Mouse (Mus musculus): ENCODE results near the gene Plac8.

Plac8 gene

DNA sequence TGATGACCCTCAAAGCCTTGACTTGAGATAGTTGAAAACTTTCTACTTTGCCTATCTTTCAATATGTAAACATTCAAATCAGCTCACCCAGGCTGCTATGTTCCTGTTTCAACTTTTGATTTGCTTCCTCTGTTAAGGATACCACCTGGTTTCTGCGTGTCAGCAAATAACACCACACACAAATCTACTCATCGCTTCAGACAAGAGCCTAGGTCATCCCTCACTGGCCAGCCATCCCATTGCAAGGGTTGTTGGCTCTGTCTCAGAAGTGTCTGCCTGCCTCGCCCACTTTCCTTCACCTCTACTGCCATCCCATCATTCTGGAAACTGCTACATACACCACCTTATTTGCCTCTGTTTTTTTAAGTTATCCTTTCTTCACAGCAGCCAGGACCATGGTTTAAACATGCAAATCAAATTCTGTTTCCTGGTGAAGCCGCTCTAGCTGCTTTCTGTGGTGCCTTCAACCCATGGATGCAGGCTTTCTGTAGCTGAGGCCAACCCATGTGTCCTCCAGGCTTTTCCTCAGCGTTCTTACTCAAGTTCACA lies 6.9 kb upstream of the Plac8 start:
- DNase-seq (ENCODE audit: low read depth) = no peak

- DNase-seq (ENCODE audit: low read depth) = no peak
Observed at GRCm38 (mm10) chr5:100574771-100575170, 2.7 kb upstream of the Plac8 start.

- DNase-seq (ENCODE audit: low read depth) = no peak
Observed at GRCm38 (mm10) chr5:100573256-100573655, 1.2 kb upstream of the Plac8 start.

DNA sequence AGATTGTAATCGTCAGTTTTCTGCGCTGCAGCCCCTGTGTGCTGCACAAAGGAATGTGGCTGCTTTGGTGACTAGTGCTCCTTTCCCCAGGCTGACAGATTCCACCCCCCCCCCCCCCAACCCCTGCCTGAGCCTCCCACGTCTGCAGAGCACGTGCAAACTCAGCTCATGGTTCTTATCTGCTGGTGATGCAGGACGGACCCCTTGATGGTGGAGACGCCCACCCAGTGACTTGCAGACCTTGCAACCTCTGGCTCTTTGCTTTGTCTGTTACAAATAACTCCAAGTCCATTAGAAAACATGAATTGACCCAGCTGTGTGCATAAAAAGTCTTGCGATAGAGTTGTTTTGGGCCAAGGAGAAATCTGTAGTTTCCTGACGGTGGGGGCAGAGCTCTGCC lies 1.3 kb downstream of the Plac8 start:
- no peak for DNase-seq (ENCODE audit: low read depth)

GRCm38 (mm10) chr5:100569997-100570595 lies 1.9 kb downstream of the Plac8 start:
- DNase-seq (ENCODE audit: low read depth) = no peak

DNA sequence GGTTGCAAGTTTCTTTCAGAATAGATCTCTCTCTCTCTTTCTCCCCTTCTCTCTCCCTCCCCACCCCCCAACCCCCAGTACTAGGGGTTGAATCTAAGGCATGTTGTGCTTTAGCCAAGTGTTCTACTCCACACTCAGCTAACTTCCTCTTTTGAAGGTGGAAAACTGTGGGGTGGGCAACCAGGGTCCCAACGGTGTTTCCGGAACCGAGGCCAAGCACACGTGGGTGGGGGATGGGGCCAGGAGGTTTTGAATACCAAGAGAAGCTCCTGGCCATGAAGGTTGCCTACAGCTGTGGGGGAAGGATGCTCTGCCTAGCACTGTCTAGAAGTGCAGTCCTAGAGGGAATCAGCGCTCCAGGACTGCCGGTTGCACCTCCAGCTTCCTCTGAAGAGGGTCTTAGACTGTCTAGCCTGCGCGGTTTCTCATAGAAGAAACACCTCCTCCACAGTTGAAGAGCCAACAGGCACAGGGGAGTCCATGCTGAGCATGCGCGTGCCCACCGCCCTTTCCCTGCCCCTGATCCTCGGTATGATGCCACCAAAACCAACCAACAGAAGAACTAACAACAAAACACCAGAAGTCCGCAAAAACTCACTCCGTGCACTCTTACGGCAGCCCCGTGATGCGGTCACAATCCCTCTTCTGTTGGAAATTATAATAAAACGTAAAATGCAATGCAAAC lies 2.7 kb downstream of the Plac8 start:
- DNase-seq (ENCODE audit: low read depth) = no peak

GRCm38 (mm10) chr5:100568802-100569201 lies 3.2 kb downstream of the Plac8 start:
- no peak for DNase-seq (ENCODE audit: low read depth)

DNA sequence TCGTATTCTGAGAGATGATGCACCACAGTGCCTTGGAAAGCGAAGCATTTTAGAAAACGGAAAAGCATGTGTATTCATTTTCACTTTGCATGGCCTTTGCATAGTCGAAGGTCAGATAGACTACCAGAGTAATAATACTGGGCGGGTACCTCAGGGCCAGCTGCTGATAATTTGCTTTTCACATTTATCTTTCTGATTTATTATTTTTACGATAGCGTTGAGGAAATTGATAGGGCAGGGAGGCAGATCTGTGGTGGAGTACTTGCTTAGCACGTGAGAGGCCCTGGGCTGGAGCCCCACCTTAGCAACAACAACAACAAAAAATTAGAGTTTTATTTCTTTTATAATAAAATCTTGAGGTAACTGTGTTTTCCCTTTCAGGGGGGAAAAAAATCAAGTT lies 3.9 kb downstream of the Plac8 start:
- DNase-seq (ENCODE audit: low read depth) = no peak

GRCm38 (mm10) chr5:100567258-100568032 lies 4.6 kb downstream of the Plac8 start:
- no peak for DNase-seq (ENCODE audit: low read depth)

- no peak for DNase-seq (ENCODE audit: low read depth)
Observed at GRCm38 (mm10) chr5:100566798-100567197, 5.2 kb downstream of the Plac8 start.

GRCm38 (mm10) chr5:100562702-100563101 lies 9.3 kb downstream of the Plac8 start:
- DNase-seq (ENCODE audit: low read depth) = no peak

DNA sequence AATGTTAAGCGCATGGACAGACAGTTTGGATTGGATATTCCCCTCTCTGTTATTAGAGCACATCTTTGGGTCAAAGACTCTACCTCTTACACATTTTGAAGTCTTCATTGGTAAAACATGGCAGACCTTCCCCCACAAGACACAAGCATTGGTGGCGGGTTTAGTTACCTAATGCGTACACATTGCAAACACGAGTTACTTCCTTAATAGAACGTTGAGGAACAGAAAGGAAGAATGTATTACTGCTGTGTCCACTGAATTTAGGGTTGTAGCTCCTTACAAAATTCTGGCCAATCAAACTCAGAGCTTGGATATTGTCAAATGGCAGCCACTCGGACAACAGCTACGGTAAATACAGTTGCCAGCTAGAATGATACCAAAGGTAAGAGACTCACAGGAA lies 12.7 kb downstream of the Plac8 start:
- DNase-seq (ENCODE audit: low read depth) = no peak

GRCm38 (mm10) chr5:100558783-100559182 lies 13.3 kb downstream of the Plac8 start:
- no peak for DNase-seq (ENCODE audit: low read depth)

- DNase-seq (ENCODE audit: low read depth) = no peak
Observed at GRCm38 (mm10) chr5:100557537-100557936, 14.5 kb downstream of the Plac8 start.

GRCm38 (mm10) chr5:100557019-100557418 lies 15.0 kb downstream of the Plac8 start:
- no peak for DNase-seq (ENCODE audit: low read depth)

GRCm38 (mm10) chr5:100553426-100553825 lies 18.6 kb downstream of the Plac8 start:
- DNase-seq (ENCODE audit: low read depth) = no peak

DNA sequence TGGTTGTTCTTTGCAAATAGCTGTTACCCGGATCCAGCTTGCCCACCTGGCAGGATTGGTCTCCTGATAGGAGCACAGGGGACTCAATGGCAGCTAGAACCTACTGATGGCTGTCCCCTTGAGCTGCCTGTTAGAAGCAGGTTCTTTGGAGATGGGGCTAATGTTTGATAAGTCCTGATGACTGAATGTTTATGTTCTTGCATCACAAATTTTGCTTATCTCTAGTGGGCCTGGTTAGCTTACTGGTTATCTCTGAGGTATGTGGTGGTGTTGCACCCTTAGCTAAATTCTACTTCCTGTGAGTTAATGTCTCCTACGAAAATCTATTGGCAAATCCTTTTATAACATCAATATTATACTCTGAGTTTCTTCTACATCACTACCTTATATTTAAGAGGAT lies 20.1 kb downstream of the Plac8 start:
- no peak for DNase-seq (ENCODE audit: low read depth)

DNA sequence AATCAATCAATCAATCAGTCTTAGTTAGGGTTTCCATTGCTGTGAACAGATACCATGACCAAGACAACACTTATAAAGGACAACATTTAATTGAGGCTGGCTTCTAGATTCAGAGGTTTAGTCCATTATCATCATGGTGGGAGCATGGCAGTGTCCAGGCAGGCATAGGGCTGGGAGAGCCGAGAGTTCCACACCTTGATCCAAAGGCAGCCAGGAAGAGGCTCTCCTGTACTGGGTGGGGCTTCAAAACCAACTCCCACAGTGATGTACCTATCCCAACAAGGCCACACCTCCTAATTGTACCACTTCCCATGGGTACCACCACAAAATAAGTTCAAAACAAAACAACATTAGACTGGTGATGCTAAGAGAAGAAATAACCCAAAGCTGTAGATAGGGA lies 21.9 kb downstream of the Plac8 start:
- no peak for DNase-seq (ENCODE audit: low read depth)

GRCm38 (mm10) chr5:100549311-100549710 lies 22.7 kb downstream of the Plac8 start:
- DNase-seq (ENCODE audit: low read depth) = no peak

- DNase-seq (ENCODE audit: low read depth) = no peak
Observed at GRCm38 (mm10) chr5:100548236-100548635, 23.8 kb downstream of the Plac8 start.

DNA sequence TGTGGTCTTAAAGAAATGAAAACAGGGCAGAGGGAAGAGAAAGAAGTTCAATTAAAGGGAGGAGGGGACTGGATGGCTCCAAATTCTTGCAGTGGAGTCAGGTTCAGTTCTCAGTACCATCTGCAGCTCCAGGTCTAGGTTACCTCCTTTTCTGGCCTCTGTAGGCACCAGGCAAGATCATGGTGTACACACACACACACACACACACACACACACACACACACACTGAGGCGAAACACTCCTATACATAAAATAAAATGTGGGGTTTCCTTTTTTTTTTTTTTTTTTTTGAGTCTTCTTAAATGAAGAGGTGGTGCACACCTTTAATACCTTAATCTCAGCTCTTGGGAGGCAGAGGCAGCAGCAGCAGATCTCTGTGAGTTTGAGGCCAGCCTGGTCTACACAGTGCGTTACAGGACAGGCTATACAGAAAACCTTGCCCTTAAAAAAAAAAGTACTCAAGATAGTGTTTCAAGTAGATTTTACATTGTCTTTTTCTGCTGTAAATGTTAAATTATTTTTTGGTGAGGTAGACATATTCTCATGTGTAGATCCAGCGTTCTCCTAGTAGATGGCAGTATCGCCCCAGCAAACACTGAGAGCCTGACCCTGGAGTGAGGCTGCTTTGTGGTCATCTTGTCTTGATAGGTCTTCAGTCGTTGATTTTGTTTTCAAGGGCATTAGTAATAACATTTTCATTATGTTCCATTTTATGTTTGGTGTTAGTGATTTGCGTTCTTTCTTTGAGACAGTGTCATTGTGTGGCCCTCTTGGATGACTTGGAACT lies 25.6 kb downstream of the Plac8 start:
- no peak for DNase-seq (ENCODE audit: low read depth)

- no peak for DNase-seq (ENCODE audit: low read depth)
Observed at GRCm38 (mm10) chr5:100536638-100537037, 35.4 kb downstream of the Plac8 start.

Measured in fibroblast of lung, adult 2 months (primary cell).